Mouse (Mus musculus): ENCODE results near the gene 9130230L23Rik.

GRCm38 (mm10) chr5:66050841-66051240 lies 46.8 kb upstream of the 9130230L23Rik start:
- TF ChIP-seq CTCF (IDR thresholded peaks at IDR 0.05; ENCODE audit: borderline replicate concordance, insufficient read depth, low read length) (no peak), POLR2A (IDR thresholded peaks at IDR 0.05; ENCODE audit: low read depth, low read length) (no peak)

Data from embryonic fibroblast, embryonic 13.5 days (primary cell).